9 mouse cellular contexts compared by ENCODE assay signal in the genomic region with DNA sequence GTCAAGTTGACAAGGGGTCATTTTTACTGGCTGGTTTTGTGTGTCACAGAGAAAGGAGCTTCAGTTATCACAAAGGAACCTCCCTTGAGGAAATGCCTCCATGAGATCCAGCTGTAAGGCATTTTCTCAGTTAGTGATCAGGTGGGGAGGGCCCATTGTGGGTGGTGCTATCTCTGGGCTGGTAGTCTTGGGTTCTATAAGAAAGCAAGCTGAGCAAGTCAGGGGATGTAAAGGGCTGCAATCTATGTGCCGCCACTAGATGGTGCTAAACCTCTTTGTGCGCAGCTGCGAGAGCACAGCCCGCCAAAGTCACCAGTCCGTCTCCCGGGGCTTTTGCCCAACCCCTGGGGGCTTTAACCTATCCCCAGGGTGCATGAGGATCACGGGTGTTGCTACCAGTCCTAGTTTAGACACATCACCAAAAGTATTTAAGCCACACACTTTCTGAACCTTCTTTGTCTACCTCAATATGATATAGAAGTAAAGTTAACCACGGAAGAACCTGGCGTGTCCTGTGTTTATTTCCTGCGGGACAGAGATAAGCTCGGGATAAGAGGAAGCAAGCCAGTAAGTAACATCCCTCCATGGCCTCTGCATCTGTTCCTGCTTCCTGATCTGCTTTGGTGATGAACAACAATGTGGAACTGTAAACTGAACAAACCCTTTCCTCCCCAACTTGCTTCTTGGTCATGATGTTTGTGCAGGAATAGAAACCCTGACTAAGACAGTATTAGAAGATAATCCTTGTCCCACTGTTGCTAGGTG. TPM values are rescaled to one million over a fixed set of nuclear protein-coding genes. Genes with fewer than 3 reads are reported as not detected.
DNase-seq lines count a peak whose midpoint lies in the region; ATAC-seq lines count a peak whose summit lies in the region.
"Not testable (repeated sequence)": the region's sequence is repeated elsewhere in the genome, so short reads cannot be mapped to it uniquely, and the experiment has no call there.
"Had no signal": no experiment of that assay in that cellular context is flagged by ENCODE, and none has a peak within 500 bp of the region (broad histone marks: within the 10 kb centered on the region; RNA-seq: fewer than 3 reads in every experiment).

No protein-coding gene starts in this region.

- H3K9me3 ChIP-seq in lung, embryonic 16.5 days (ENCODE audit: control insufficient read depth, low read length): not testable (repeated sequence)

- not testable (repeated sequence) for H3K4me1 ChIP-seq in lung, embryonic 16.5 days (replicated peaks; ENCODE audit: control insufficient read depth, insufficient read depth, low read length)

- DNase-seq in R1 (ENCODE audit: low read depth, low spot score): peak; percentile 61
- DNase-seq in gastrocnemius, postnatal 4 days (ENCODE audit: low spot score in 2 of 2): peak; percentile 18 to 58
- peak; percentile 28 for DNase-seq in induced T-regulatory cell, adult 2 months (ENCODE audit: low read depth)
- peak; percentile 60 to 63 for DNase-seq in layer of hippocampus, postnatal 36 days
- peak; percentile 63 for DNase-seq in ovary, postnatal 36 days (ENCODE audit: low spot score)
- DNase-seq in thymus, postnatal 25 days: peak; percentile 74

- H3K27me3 ChIP-seq in lung, embryonic 16.5 days (ENCODE audit: control insufficient read depth, insufficient read depth, low read depth, low read length): not testable (repeated sequence)

- H3K27ac ChIP-seq in lung, embryonic 16.5 days (ENCODE audit: low read length): not testable (repeated sequence)

- H3K36me3 ChIP-seq in lung, embryonic 16.5 days (ENCODE audit: control insufficient read depth, insufficient read depth, low read length): not testable (repeated sequence)

- H3K4me3 ChIP-seq in lung, embryonic 16.5 days (ENCODE audit: low read length): peak overlapping the region; percentile 19

- ATAC-seq in common myeloid progenitor, adult 5-6 weeks (replicated peaks; ENCODE audit: low read depth, poor library complexity, severe bottlenecking): peak; percentile 62; the same call in 1 of the 2 replicates
- ATAC-seq in lung, embryonic 16.5 days (ENCODE audit: low read depth): peak; percentile 23; the same call in 1 of the 2 replicates

- H3K9ac ChIP-seq in lung, embryonic 16.5 days (ENCODE audit: low read length): peak overlapping the region; percentile 19; the same call in 1 of the 2 replicates

- H3K4me2 ChIP-seq in lung, embryonic 16.5 days (ENCODE audit: low read depth, low read length): peak overlapping the region; percentile 47

- 3% methylated on average over 11 of the region's 11 CpGs for WGBS in lung, embryonic 16.5 days

RNA-seq across cellular contexts. Expression of a gene that starts 6.1 kb away (rescaled TPM):
- total RNA-seq in common myeloid progenitor, adult 5-6 weeks (2017): 0.46 and 0.78 TPM in 2 replicates
- total RNA-seq in gastrocnemius, postnatal 4 days (2021): under 1 TPM; 0.13 to 0.66 TPM
- under 1 TPM; 0.25 to 0.51 TPM for total RNA-seq in layer of hippocampus, postnatal 36 days (2021)
- 0.46 and 0.52 TPM in 2 replicates for polyA plus RNA-seq in lung, embryonic 16.5 days (2015; fragmentation: Nextera tagmentation; extraction: Ambion mirVana)

RNA-seq across cellular contexts. Expression of a gene that starts 22.6 kb away (rescaled TPM):
- total RNA-seq in common myeloid progenitor, adult 5-6 weeks (2017): 8.1 and 11.4 TPM in 2 replicates
- total RNA-seq in gastrocnemius, postnatal 4 days (2021): 10 to 100 TPM; 12.6 to 13.8 TPM
- total RNA-seq in layer of hippocampus, postnatal 36 days (2021): 10 to 100 TPM; 42.2 to 45.8 TPM
- 27.5 and 29.2 TPM in 2 replicates for polyA plus RNA-seq in lung, embryonic 16.5 days (2015; fragmentation: Nextera tagmentation; extraction: Ambion mirVana)

RNA-seq across cellular contexts. Expression of a gene that starts 46.2 kb away (rescaled TPM):
- total RNA-seq in common myeloid progenitor, adult 5-6 weeks (2017): 10.9 and 12.9 TPM in 2 replicates
- total RNA-seq in gastrocnemius, postnatal 4 days (2021): 10 to 100 TPM; 63.6 to 65.5 TPM
- total RNA-seq in layer of hippocampus, postnatal 36 days (2021): 10 to 100 TPM; 37.2 to 44.5 TPM
- 14.6 and 19.8 TPM in 2 replicates for polyA plus RNA-seq in lung, embryonic 16.5 days (2015; fragmentation: Nextera tagmentation; extraction: Ambion mirVana)

RNA-seq across cellular contexts. Expression of a gene that starts 49.4 kb away (rescaled TPM):
- total RNA-seq in common myeloid progenitor, adult 5-6 weeks (2017): not detected in 2 replicates
- not detected for total RNA-seq in gastrocnemius, postnatal 4 days (2021)
- total RNA-seq in layer of hippocampus, postnatal 36 days (2021): not detected
- not detected in 2 replicates for polyA plus RNA-seq in lung, embryonic 16.5 days (2015; fragmentation: Nextera tagmentation; extraction: Ambion mirVana)
- polyA plus RNA-seq: inflammation-experienced regulatory T-cells, adult 6 months had no signal

RNA-seq across cellular contexts. Expression of a gene that starts 50.0 kb away (rescaled TPM):
- total RNA-seq in common myeloid progenitor, adult 5-6 weeks (2017): 0.92 and 6.0 TPM in 2 replicates
- total RNA-seq in gastrocnemius, postnatal 4 days (2021): 10 to 100 TPM; 22.2 to 23.1 TPM
- total RNA-seq in layer of hippocampus, postnatal 36 days (2021): 10 to 100 TPM; 11.4 to 12.3 TPM
- polyA plus RNA-seq in lung, embryonic 16.5 days (2015; fragmentation: Nextera tagmentation; extraction: Ambion mirVana): 9.8 and 11.5 TPM in 2 replicates
